Mouse (Mus musculus) kidney, adult 2 months (tissue): ENCODE measurements around the gene Sgcd.

Source experiments
- CTCF ChIP-seq: fragments of 200-500 bp; conservative IDR thresholded peaks from 2 replicates; pipeline ENCODE4 v1.5.1; 2011; ENCODE audit warnings: low read depth, mild to moderate bottlenecking, control low read depth, low read length, moderate library complexity, mixed read lengths; ENCODE audit not compliant: insufficient read depth, insufficient read length
- POLR2A ChIP-seq: fragments of 200-500 bp; IDR thresholded peaks from one replicate; pipeline ENCODE4 v1.6.1; 2011; ENCODE audit warnings: low read depth, low read length, control low read depth

DNA sequence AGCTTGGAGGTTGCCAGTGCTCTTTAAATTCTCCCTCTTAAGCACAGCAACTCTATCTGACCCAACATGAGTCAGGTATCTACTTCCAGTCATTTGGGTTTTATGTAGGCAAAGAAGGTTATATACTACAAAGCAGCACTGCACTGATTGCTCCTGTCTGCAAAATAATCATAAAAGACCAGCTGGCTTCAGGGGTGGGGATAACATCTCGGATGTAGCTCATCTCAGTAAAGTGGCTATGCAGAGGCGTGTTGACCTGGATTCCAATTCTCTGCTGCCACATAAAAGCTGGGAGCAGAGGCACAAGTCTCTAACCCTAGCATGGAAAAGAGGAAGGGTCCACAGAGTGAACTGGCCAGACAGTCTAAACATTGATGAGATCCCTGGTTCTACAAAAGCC is 71.2 kb downstream of the Sgcd start:
- TF ChIP-seq CTCF (no peak), POLR2A (no peak)
